In genomic region chr14:54147546-54147945, GRCm38 (mm10) we compare ENCODE assay signal across 17 mouse cellular contexts.
DNase-seq lines count a peak whose midpoint lies in the region; ATAC-seq lines count a peak whose summit lies in the region.
"Had no signal": no experiment of that assay in that cellular context is flagged by ENCODE, and none has a peak within 500 bp of the region (broad histone marks: within the 10 kb centered on the region; RNA-seq: fewer than 3 reads in every experiment).

No protein-coding gene starts in this region.

- DNase-seq in CD4-positive, CD25-positive, alpha-beta regulatory T cell, adult 2 months (ENCODE audit: low read depth, low spot score), result peak; percentile 53
- DNase-seq in 416B (ENCODE audit: low read depth), result peak; percentile 31
- peak; percentile 63 for DNase-seq in naive thymus-derived CD4-positive, alpha-beta T cell, adult 2 months (ENCODE audit: low read depth)
- peak; percentile 60 for DNase-seq in thymus, postnatal 14 days
- DNase-seq in cerebellum, postnatal 14 days, result no peak
- no peak for DNase-seq in embryo, embryonic 10.5 days (ENCODE audit: low spot score)
- DNase-seq in testis, postnatal 10 days (ENCODE audit: low spot score), result no peak
- DNase-seq: adrenal gland, postnatal 14 days; cerebellum, adult 11-12 months; cerebellum, adult 9-11 months; embryo, embryonic 11 days; gastrocnemius, adult 2 months; gastrocnemius, postnatal 36 days; heart, adult 2 months had no signal

- no peak for ATAC-seq in CD4-positive, CD25-positive, alpha-beta regulatory T cell, adult 4 months
- ATAC-seq: activated CD4-positive, CD25-positive, alpha-beta regulatory T cell, adult 4 months; forebrain, embryonic 14.5 days had no signal

Comparison
In these comparisons a context has a peak if more than half of its experiments do, and no peak if none do; other contexts are left out.
1. DNase-seq: peak in CD4-positive, CD25-positive, alpha-beta regulatory T cell, adult 2 months (single experiment), 416B (single experiment), naive thymus-derived CD4-positive, alpha-beta T cell, adult 2 months (single experiment) and thymus, postnatal 14 days (single experiment); none in cerebellum, postnatal 14 days (0 of 2), embryo, embryonic 10.5 days (single experiment) and testis, postnatal 10 days (single experiment).